Comparison of ENCODE assay signal across 8 mouse cellular contexts in the genomic region with DNA sequence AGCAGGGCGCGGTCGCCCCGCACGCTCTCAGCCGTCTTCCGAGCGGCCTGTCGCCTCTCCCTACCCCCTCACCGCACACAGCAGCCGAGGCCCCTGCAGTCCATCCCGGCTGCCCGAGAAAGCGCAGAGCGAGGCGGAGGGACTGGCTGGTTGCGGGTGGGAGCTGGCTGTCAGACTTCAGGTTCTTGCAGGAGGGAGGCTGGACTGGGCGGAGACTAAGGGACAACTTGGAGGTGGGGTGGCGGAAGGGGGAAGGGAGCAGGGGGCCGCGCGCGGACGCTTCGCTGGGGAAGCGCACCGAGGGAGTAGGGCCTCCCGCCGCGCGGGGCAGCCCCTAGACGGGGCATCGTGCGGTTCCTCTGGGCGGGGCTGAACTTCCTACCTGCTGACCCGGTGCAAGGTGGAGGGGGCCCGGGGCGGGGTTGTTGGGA. TPM values are rescaled to one million over a fixed set of nuclear protein-coding genes. Genes with fewer than 3 reads are reported as not detected.
DNase-seq lines count a peak whose midpoint lies in the region; ATAC-seq and TF ChIP-seq lines count a peak whose summit lies in the region.

No protein-coding gene starts in this region.

- peak overlapping the region; percentile 99 for H3K4me3 ChIP-seq in kidney, adult 2 months (ENCODE audit: insufficient read depth, low read depth, low read length)
- H3K4me3 ChIP-seq in liver, embryonic 15.5 days (replicated peaks): peak overlapping the region; percentile 89
- H3K4me3 ChIP-seq in neural tube, embryonic 12.5 days: peak overlapping the region; percentile 94

- no peaks in the 10 kb centered on the region for H3K36me3 ChIP-seq in kidney, adult 2 months (ENCODE audit: control insufficient read depth, insufficient read depth, low read length)
- peaks cover 15% of the 10 kb centered on the region for H3K36me3 ChIP-seq in liver, embryonic 15.5 days (replicated peaks)
- H3K36me3 ChIP-seq in neural tube, embryonic 12.5 days: 0 out of 2 replicates have a peak, but pooled peaks cover 3% of the 10 kb centered on the region

- H3K9me3 ChIP-seq in liver, embryonic 15.5 days (replicated peaks): no peaks in the 10 kb centered on the region
- no peaks in the 10 kb centered on the region for H3K9me3 ChIP-seq in neural tube, embryonic 12.5 days

- WGBS in kidney, adult 2 months: 1% methylated on average over 38 of the region's 38 CpGs
- under 1% methylated on average over 38 of the region's 38 CpGs for WGBS in liver, embryonic 15.5 days (ENCODE audit: insufficient replicate concordance)
- under 1% methylated on average over 38 of the region's 38 CpGs for WGBS in neural tube, embryonic 12.5 days

- H3K27me3 ChIP-seq in kidney, adult 2 months (replicated peaks; ENCODE audit: control insufficient read depth, insufficient read depth, low read length): no peaks in the 10 kb centered on the region
- H3K27me3 ChIP-seq in liver, embryonic 15.5 days: no peaks in the 10 kb centered on the region
- H3K27me3 ChIP-seq in neural tube, embryonic 12.5 days (replicated peaks): no peaks in the 10 kb centered on the region

- ATAC-seq in liver, embryonic 15.5 days (ENCODE audit: insufficient read depth): peak; percentile 75
- ATAC-seq in neural tube, embryonic 12.5 days (ENCODE audit: low FRiP score, low read depth): peak; percentile 85

- no peak for TF ChIP-seq CTCF in kidney, adult 2 months (conservative IDR thresholded peaks at IDR 0.05; ENCODE audit: insufficient read depth, insufficient read length, low read depth, low read length)

- peak overlapping the region; percentile 80 for H3K4me2 ChIP-seq in liver, embryonic 15.5 days
- peak overlapping the region; percentile 81 for H3K4me2 ChIP-seq in neural tube, embryonic 12.5 days (replicated peaks)

- H3K9ac ChIP-seq in liver, embryonic 15.5 days: peak overlapping the region; percentile 92
- peak overlapping the region; percentile 96 for H3K9ac ChIP-seq in neural tube, embryonic 12.5 days

- H3K4me1 ChIP-seq in kidney, adult 2 months (ENCODE audit: control insufficient read depth, insufficient read depth, low read length): peaks cover 12% of the 10 kb centered on the region
- H3K4me1 ChIP-seq in liver, embryonic 15.5 days (replicated peaks): peaks cover 38% of the 10 kb centered on the region
- H3K4me1 ChIP-seq in neural tube, embryonic 12.5 days: peaks cover 22% of the 10 kb centered on the region

- TF ChIP-seq POLR2A in kidney, adult 2 months (IDR thresholded peaks at IDR 0.05; ENCODE audit: low read depth, low read length): no peak

- peak; percentile 74 to 75 for DNase-seq in B cell, adult 2 months
- peak; percentile 86 for DNase-seq in adrenal gland, adult 2 months
- DNase-seq in embryo, embryonic 11.5 days (ENCODE audit: low read depth, low spot score): peak; percentile 50
- peak; percentile 53 to 71 for DNase-seq in gastrocnemius, postnatal 4 days (ENCODE audit: low spot score in 2 of 2)
- peak; percentile 74 for DNase-seq in kidney, adult 2 months
- DNase-seq in testis, postnatal 10 days (ENCODE audit: low spot score): peak; percentile 80

- H3K27ac ChIP-seq in kidney, adult 2 months (ENCODE audit: insufficient read depth, low read depth, low read length): peak overlapping the region; percentile 100
- H3K27ac ChIP-seq in liver, embryonic 15.5 days (replicated peaks): peak overlapping the region; percentile 95
- H3K27ac ChIP-seq in neural tube, embryonic 12.5 days: peak overlapping the region; percentile 93

RNA-seq across cellular contexts. Expression of a gene that starts 0.4 kb away (rescaled TPM):
- 10 to 100 TPM; 91.7 to 93.7 TPM for total RNA-seq in adrenal gland, adult 2 months (2021)
- 8.4 and 10.6 TPM in 2 replicates for polyA plus RNA-seq in adrenal gland, adult 2 months (2012; rRNA removed)
- total RNA-seq in gastrocnemius, postnatal 4 days (2021): 10 to 100 TPM; 77.4 to 89.6 TPM
- polyA plus RNA-seq in kidney, adult 2 months (2012; rRNA removed): 26.1 and 35.0 TPM in 2 replicates
- 29.7 and 34.8 TPM in 2 replicates for polyA plus RNA-seq in liver, embryonic 15.5 days (2015; fragmentation: Nextera tagmentation; extraction: Ambion mirVana)
- 87.0 and 118 TPM in 2 replicates for polyA plus RNA-seq in neural tube, embryonic 12.5 days (2016; fragmentation: Nextera tagmentation; extraction: Ambion mirVana)

Comparison
In these comparisons a context has a peak if more than half of its experiments do, and no peak if none do; other contexts are left out.
1. Peak in every context shown above with its lines: DNase-seq, ATAC-seq, H3K4me3 ChIP-seq and H3K27ac ChIP-seq.